14 mouse cellular contexts compared by ENCODE assay signal in the genomic region with DNA sequence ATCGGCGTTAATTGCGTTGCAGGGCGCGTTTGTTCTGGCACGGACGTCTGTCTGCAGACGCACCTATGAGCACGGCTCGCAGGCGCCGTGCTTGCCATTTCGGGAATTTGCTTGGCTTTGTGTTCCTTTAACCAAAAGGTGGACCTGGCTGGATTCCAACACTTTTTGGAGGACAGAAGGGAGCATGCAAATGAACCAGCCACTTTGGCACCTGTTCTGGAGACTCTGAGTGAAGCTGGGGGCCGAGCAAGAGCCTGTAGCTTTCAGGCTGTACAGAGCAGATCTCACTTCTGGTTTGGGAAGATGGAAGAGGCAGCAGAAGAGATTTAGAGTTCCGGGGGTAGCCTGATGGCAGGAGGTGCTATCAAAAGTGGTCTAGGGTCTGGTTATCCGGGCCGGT.
DNase-seq lines count a peak whose midpoint lies in the region; ATAC-seq and TF ChIP-seq lines count a peak whose summit lies in the region.
"Had no signal": no experiment of that assay in that cellular context is flagged by ENCODE, and none has a peak within 500 bp of the region (broad histone marks: within the 10 kb centered on the region; RNA-seq: fewer than 3 reads in every experiment).

No protein-coding gene starts in this region.

- H3K9me3 ChIP-seq in hindbrain, postnatal 0 days (ENCODE audit: low read length): no peaks in the 10 kb centered on the region
- H3K9me3 ChIP-seq in hindbrain, embryonic 12.5 days (replicated peaks): no peaks in the 10 kb centered on the region
- H3K9me3 ChIP-seq in intestine, embryonic 16.5 days (ENCODE audit: control insufficient read depth, low read length): no peaks in the 10 kb centered on the region
- H3K9me3 ChIP-seq: embryonic facial prominence, embryonic 10.5 days had no signal

- DNase-seq in hindbrain, postnatal 0 days (ENCODE audit: low spot score): peak; percentile 42
- peak; percentile 3 for DNase-seq in 3134 (ENCODE audit: extremely low read depth, insufficient read length, low spot score)
- peak; percentile 82 for DNase-seq in brain, embryonic 14.5 days (ENCODE audit: low read depth)
- peak; percentile 45 to 68 for DNase-seq in cerebellum, postnatal 25 days
- DNase-seq in thymus, adult 2 months: no peak
- DNase-seq: adrenal gland, postnatal 25 days; kidney, adult 9 months; liver; midbrain, embryonic 14.5 days had no signal

- 0 out of 2 replicates have a peak, but pooled peaks cover 8% of the 10 kb centered on the region for H3K4me1 ChIP-seq in hindbrain, postnatal 0 days (ENCODE audit: insufficient read depth, low read length)
- H3K4me1 ChIP-seq in hindbrain, embryonic 12.5 days: no peaks in the 10 kb centered on the region
- no peaks in the 10 kb centered on the region for H3K4me1 ChIP-seq in intestine, embryonic 16.5 days (ENCODE audit: control insufficient read depth, insufficient read depth, low read length)
- H3K4me1 ChIP-seq in thymus, adult 2 months (replicated peaks; ENCODE audit: control insufficient read depth, insufficient read depth, low read length): no peaks in the 10 kb centered on the region

- H3K4me2 ChIP-seq in hindbrain, postnatal 0 days (ENCODE audit: low read depth, low read length): no peak overlapping the region
- no peak overlapping the region for H3K4me2 ChIP-seq in hindbrain, embryonic 12.5 days (replicated peaks)
- H3K4me2 ChIP-seq in intestine, embryonic 16.5 days (ENCODE audit: low read depth, low read length): no peak overlapping the region

- no peaks in the 10 kb centered on the region for H3K27me3 ChIP-seq in hindbrain, postnatal 0 days (ENCODE audit: insufficient read depth, low read length)
- H3K27me3 ChIP-seq in hindbrain, embryonic 12.5 days: no peaks in the 10 kb centered on the region
- no peaks in the 10 kb centered on the region for H3K27me3 ChIP-seq in intestine, embryonic 16.5 days (replicated peaks; ENCODE audit: control insufficient read depth, insufficient read depth, low read length)
- no peaks in the 10 kb centered on the region for H3K27me3 ChIP-seq in thymus, adult 2 months (ENCODE audit: control insufficient read depth, insufficient read depth, low read length)

- ATAC-seq in hindbrain, postnatal 0 days: no peak
- no peak for ATAC-seq in hindbrain, embryonic 12.5 days (ENCODE audit: low FRiP score)
- ATAC-seq in intestine, embryonic 16.5 days: no peak
- ATAC-seq: CD4-positive, CD25-positive, alpha-beta regulatory T cell, adult 4 months had no signal

- H3K36me3 ChIP-seq in hindbrain, postnatal 0 days (ENCODE audit: insufficient read depth, low read length): no peaks in the 10 kb centered on the region
- no peaks in the 10 kb centered on the region for H3K36me3 ChIP-seq in hindbrain, embryonic 12.5 days
- no peaks in the 10 kb centered on the region for H3K36me3 ChIP-seq in intestine, embryonic 16.5 days (ENCODE audit: control insufficient read depth, insufficient read depth, low read length)
- no peaks in the 10 kb centered on the region for H3K36me3 ChIP-seq in thymus, adult 2 months (ENCODE audit: control insufficient read depth, insufficient read depth, low read length)
- H3K36me3 ChIP-seq: embryonic facial prominence, embryonic 10.5 days had no signal

- H3K4me3 ChIP-seq in hindbrain, postnatal 0 days (ENCODE audit: low read length): no peak overlapping the region
- no peak overlapping the region for H3K4me3 ChIP-seq in hindbrain, embryonic 12.5 days
- H3K4me3 ChIP-seq in intestine, embryonic 16.5 days (ENCODE audit: low read length): no peak overlapping the region
- H3K4me3 ChIP-seq in thymus, adult 2 months (ENCODE audit: control insufficient read depth, insufficient read depth, low read length): no peak overlapping the region
- H3K4me3 ChIP-seq: embryonic facial prominence, embryonic 10.5 days; erythroblast, embryonic 14.5 days had no signal

- WGBS in hindbrain, postnatal 0 days: 63% methylated on average over 17 of the region's 17 CpGs
- WGBS in hindbrain, embryonic 12.5 days: 91% methylated on average over 17 of the region's 17 CpGs
- 86% methylated on average over 17 of the region's 17 CpGs for WGBS in intestine, embryonic 16.5 days
- WGBS in thymus, adult 2 months: 92% methylated on average over 17 of the region's 17 CpGs

- no peak for TF ChIP-seq CTCF in hindbrain, postnatal 0 days (IDR thresholded peaks at IDR 0.05; ENCODE audit: low read depth)
- TF ChIP-seq CTCF in brain, embryonic 14.5 days (IDR thresholded peaks at IDR 0.05; ENCODE audit: borderline replicate concordance, extremely low read depth, insufficient read depth, insufficient read length): no peak
- TF ChIP-seq CTCF in thymus, adult 2 months (IDR thresholded peaks at IDR 0.05; ENCODE audit: borderline replicate concordance, control insufficient read depth, extremely low read depth, insufficient read depth, low read length, poor library complexity): no peak

- peak overlapping the region; percentile 26; the same call in 1 of the 2 replicates for H3K27ac ChIP-seq in hindbrain, postnatal 0 days
- H3K27ac ChIP-seq in hindbrain, embryonic 12.5 days: no peak overlapping the region
- no peak overlapping the region for H3K27ac ChIP-seq in intestine, embryonic 16.5 days (ENCODE audit: low read length)
- no peak overlapping the region for H3K27ac ChIP-seq in thymus, adult 2 months (ENCODE audit: control insufficient read depth, insufficient read depth, low read length)
- H3K27ac ChIP-seq: embryonic facial prominence, embryonic 10.5 days had no signal

- TF ChIP-seq POLR2A in brain, embryonic 14.5 days (IDR thresholded peaks at IDR 0.05; ENCODE audit: borderline replicate concordance, extremely low read depth, insufficient read depth, insufficient read length, poor library complexity, severe bottlenecking): no peak
- TF ChIP-seq POLR2A in thymus, adult 2 months (IDR thresholded peaks at IDR 0.05; ENCODE audit: control insufficient read depth, extremely low read depth, insufficient read depth, low read length, poor library complexity): no peak

- H3K9ac ChIP-seq in hindbrain, postnatal 0 days (replicated peaks; ENCODE audit: low read length): no peak overlapping the region
- H3K9ac ChIP-seq in hindbrain, embryonic 12.5 days: no peak overlapping the region
- no peak overlapping the region for H3K9ac ChIP-seq in intestine, embryonic 16.5 days (ENCODE audit: low read depth, low read length)
